Mouse (Mus musculus) E14TG2a.4 (cell line): ENCODE measurements around the gene Plcb1.

Source experiments
- H3K27me3 ChIP-seq: 2 replicates; pipeline ENCODE4 v1.6.1; 2014; ENCODE audit warnings: low read length, control low read depth; ENCODE audit not compliant: insufficient read depth
- H3K36me3 ChIP-seq: 2 replicates; pipeline ENCODE4 v1.6.1; 2014; ENCODE audit warnings: low read length, control low read depth; ENCODE audit not compliant: insufficient read depth
- H3K4me1 ChIP-seq: replicated peaks from 2 replicates; pipeline ENCODE4 v1.6.1; 2014; ENCODE audit warnings: low read depth, low read length, control low read depth
- H3K4me3 ChIP-seq: replicated peaks from 2 replicates; pipeline ENCODE4 v1.5.1; 2014; ENCODE audit warnings: mild to moderate bottlenecking, low read length
- H3K9me3 ChIP-seq: 2 replicates; pipeline ENCODE4 v1.6.1; 2014; ENCODE audit warnings: low read length, control low read depth
- CTCF ChIP-seq: conservative IDR thresholded peaks from 2 replicates; pipeline ENCODE4 v1.5.1; 2014; ENCODE audit warnings: low read length
- NANOG ChIP-seq: IDR thresholded peaks from 2 replicates; pipeline ENCODE4 v1.6.1; 2014; ENCODE audit warnings: borderline replicate concordance, low read length, mixed read lengths
- POU5F1 ChIP-seq: IDR thresholded peaks from 2 replicates; pipeline ENCODE4 v1.6.1; 2014; ENCODE audit warnings: low read length, borderline replicate concordance

The Plcb1 gene

GRCm38 (mm10) chr2:135015501-135015900, 229.6 kb downstream of the Plcb1 start:
- no peaks in the 10 kb centered on the region for H3K27me3 ChIP-seq
- H3K9me3 ChIP-seq: no peaks in the 10 kb centered on the region
- no peaks in the 10 kb centered on the region for H3K36me3 ChIP-seq
- no peak overlapping the region for H3K4me3 ChIP-seq
- TF ChIP-seq POU5F1 (no peak), NANOG (no peak), CTCF (no peak)
- no peaks in the 10 kb centered on the region for H3K4me1 ChIP-seq

DNA sequence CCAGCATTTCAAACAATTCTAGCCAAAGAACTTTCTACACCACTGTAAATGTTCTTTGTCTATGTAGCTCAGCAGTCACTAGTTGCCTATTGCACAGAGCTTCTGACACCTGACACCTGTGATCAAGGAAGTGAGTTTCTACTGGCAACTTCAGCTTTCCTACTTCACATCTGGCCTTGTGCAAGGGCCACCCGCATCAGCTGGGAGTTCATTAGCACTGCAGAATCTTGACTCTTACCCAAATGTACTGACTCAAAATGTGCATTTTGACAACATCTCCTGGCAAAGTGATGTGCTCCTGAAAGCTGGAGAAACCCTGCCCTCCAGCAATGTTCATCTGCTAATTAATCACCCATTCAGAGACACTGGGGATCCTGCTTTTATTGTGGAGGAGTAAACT, 232.4 kb downstream of the Plcb1 start:
- Histone ChIP-seq H3K9me3 (no peaks in the 10 kb centered on the region), H3K4me1 (no peaks in the 10 kb centered on the region), H3K4me3 (no peak overlapping the region), H3K36me3 (no peaks in the 10 kb centered on the region), H3K27me3 (no peaks in the 10 kb centered on the region)
- TF ChIP-seq NANOG (no peak), POU5F1 (no peak), CTCF (no peak)

- no peaks in the 10 kb centered on the region for H3K9me3 ChIP-seq
- H3K4me3 ChIP-seq: no peak overlapping the region
- TF ChIP-seq NANOG: no peak
- TF ChIP-seq CTCF: no peak
- TF ChIP-seq POU5F1: no peak
- no peaks in the 10 kb centered on the region for H3K27me3 ChIP-seq
- H3K4me1 ChIP-seq: no peaks in the 10 kb centered on the region
- no peaks in the 10 kb centered on the region for H3K36me3 ChIP-seq
Measured at GRCm38 (mm10) chr2:135018708-135019107, 232.8 kb downstream of the Plcb1 start.

GRCm38 (mm10) chr2:135019588-135019987, 233.7 kb downstream of the Plcb1 start:
- H3K27me3 ChIP-seq: no peaks in the 10 kb centered on the region
- no peaks in the 10 kb centered on the region for H3K36me3 ChIP-seq
- TF ChIP-seq NANOG (no peak), POU5F1 (no peak), CTCF (no peak)
- H3K9me3 ChIP-seq: no peaks in the 10 kb centered on the region
- no peak overlapping the region for H3K4me3 ChIP-seq
- no peaks in the 10 kb centered on the region for H3K4me1 ChIP-seq

DNA sequence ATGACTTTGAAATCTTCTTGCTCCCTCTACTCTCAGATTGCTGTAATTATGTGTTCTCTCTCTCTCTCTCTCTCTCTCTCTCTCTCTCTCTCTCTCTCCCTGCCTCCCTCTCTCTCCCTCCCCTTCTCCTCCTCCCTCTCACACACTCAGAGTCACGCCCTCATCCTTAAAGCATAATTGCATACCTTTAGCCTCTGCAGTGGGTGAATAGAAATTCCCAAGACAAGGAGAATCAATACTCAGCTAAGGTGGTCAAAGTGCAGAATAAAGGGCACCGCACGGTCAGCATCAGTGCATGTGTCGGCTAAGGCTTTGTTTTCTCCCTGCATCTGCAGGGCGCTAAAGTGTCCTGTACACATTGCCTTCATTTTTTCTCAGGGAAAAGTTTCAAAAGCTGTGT, 243.4 kb downstream of the Plcb1 start:
- Histone ChIP-seq H3K4me1 (no peaks in the 10 kb centered on the region), H3K9me3 (no peaks in the 10 kb centered on the region), H3K27me3 (no peaks in the 10 kb centered on the region), H3K4me3 (no peak overlapping the region), H3K36me3 (no peaks in the 10 kb centered on the region)
- TF ChIP-seq POU5F1 (no peak), NANOG (no peak), CTCF (no peak)

DNA sequence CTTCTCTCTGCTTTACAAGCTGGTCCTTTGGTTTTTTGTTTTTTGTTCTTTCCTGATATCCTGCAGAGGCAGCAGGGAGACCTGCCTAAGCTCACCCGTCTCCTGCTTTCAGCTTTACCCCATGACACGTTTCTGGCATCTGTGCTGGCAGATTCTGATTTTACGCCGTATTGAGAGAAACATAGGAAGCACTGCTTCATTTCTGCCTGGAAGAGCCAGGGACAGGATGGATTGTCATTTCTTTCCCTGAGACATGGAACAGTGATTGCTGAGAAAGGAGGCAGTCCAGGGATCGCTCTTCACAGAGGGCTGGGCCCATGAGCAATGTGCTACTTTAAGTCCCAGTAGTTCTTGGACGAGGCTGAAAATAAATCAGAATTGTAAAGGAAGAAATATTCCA, 243.8 kb downstream of the Plcb1 start:
- Histone ChIP-seq H3K4me3 (no peak overlapping the region), H3K27me3 (no peaks in the 10 kb centered on the region), H3K36me3 (no peaks in the 10 kb centered on the region), H3K4me1 (no peaks in the 10 kb centered on the region), H3K9me3 (no peaks in the 10 kb centered on the region)
- TF ChIP-seq NANOG: no peak
- no peak for TF ChIP-seq CTCF
- no peak for TF ChIP-seq POU5F1

GRCm38 (mm10) chr2:135035640-135036260, 249.9 kb downstream of the Plcb1 start:
- no peaks in the 10 kb centered on the region for H3K4me1 ChIP-seq
- no peaks in the 10 kb centered on the region for H3K27me3 ChIP-seq
- H3K9me3 ChIP-seq: no peaks in the 10 kb centered on the region
- TF ChIP-seq NANOG (no peak), POU5F1 (no peak), CTCF (no peak)
- H3K4me3 ChIP-seq: no peak overlapping the region
- H3K36me3 ChIP-seq: no peaks in the 10 kb centered on the region

- no peaks in the 10 kb centered on the region for H3K36me3 ChIP-seq
- no peak for TF ChIP-seq NANOG
- no peak for TF ChIP-seq CTCF
- no peak for TF ChIP-seq POU5F1
- no peak overlapping the region for H3K4me3 ChIP-seq
- H3K4me1 ChIP-seq: no peaks in the 10 kb centered on the region
- no peaks in the 10 kb centered on the region for H3K9me3 ChIP-seq
- no peaks in the 10 kb centered on the region for H3K27me3 ChIP-seq
Measured at GRCm38 (mm10) chr2:135048791-135049190, 262.9 kb downstream of the Plcb1 start.

- H3K36me3 ChIP-seq: no peaks in the 10 kb centered on the region
- no peaks in the 10 kb centered on the region for H3K9me3 ChIP-seq
- H3K4me3 ChIP-seq: no peak overlapping the region
- no peaks in the 10 kb centered on the region for H3K4me1 ChIP-seq
- no peaks in the 10 kb centered on the region for H3K27me3 ChIP-seq
- TF ChIP-seq NANOG (no peak), POU5F1 (no peak), CTCF (no peak)
Measured at GRCm38 (mm10) chr2:135049283-135049682, 263.4 kb downstream of the Plcb1 start.
